In the genomic region with DNA sequence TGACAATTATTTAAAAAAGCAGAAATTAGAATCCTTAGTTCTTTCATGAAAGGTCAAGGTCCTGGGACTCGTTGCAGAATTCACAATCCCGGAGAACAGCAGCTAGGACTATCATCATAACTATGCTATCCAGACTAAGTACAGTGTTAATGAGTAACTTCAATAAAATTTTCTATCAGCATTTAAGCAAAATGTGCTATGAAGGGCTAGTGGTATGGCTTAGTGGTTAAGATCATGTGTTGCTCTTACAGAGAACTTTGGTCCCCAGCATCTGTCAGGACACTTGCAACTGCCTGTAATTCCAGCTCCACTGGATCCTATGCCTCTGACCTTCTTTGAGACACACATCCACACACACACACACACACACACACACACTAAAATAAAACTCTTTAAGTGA, we compare ENCODE assay signal across 18 mouse cellular contexts. TPM values are rescaled to one million over a fixed set of nuclear protein-coding genes. Genes with fewer than 3 reads are reported as not detected.
"Had no signal": no experiment of that assay in that cellular context is flagged by ENCODE, and none has a peak within 500 bp of the region (broad histone marks: within the 10 kb centered on the region; RNA-seq: fewer than 3 reads in every experiment).

No protein-coding gene starts in this region.

- H3K4me2 ChIP-seq: limb, embryonic 12.5 days; limb, embryonic 15.5 days; liver, embryonic 12.5 days; liver, embryonic 15.5 days; midbrain, embryonic 11.5 days had no signal

- H3K27ac ChIP-seq: limb, embryonic 12.5 days; limb, embryonic 15.5 days; liver, embryonic 12.5 days; liver, embryonic 15.5 days had no signal

- DNase-seq: kidney, adult 2 months; left cerebral cortex, postnatal 4 days; lung, adult 2 months; lung, postnatal 14 days; lung, postnatal 4 days; midbrain, embryonic 14.5 days; thymus, adult 2 months; thymus, postnatal 14 days; thymus, postnatal 4 days had no signal

- H3K36me3 ChIP-seq: limb, embryonic 12.5 days; limb, embryonic 15.5 days; liver, embryonic 12.5 days; liver, embryonic 15.5 days had no signal

- H3K4me1 ChIP-seq: limb, embryonic 12.5 days; limb, embryonic 15.5 days had no signal

- H3K9ac ChIP-seq: limb, embryonic 12.5 days; limb, embryonic 15.5 days; liver, embryonic 12.5 days; liver, embryonic 15.5 days had no signal

- H3K4me3 ChIP-seq: limb, embryonic 12.5 days; limb, embryonic 15.5 days; liver, embryonic 12.5 days; liver, embryonic 15.5 days had no signal

- H3K9me3 ChIP-seq: limb, embryonic 12.5 days; limb, embryonic 15.5 days; liver, embryonic 12.5 days; liver, embryonic 15.5 days had no signal

- H3K27me3 ChIP-seq: limb, embryonic 12.5 days; limb, embryonic 15.5 days; liver, embryonic 12.5 days; liver, embryonic 15.5 days had no signal

- ATAC-seq: liver, embryonic 12.5 days had no signal

RNA-seq across cellular contexts. Expression of gene Sucnr1, which starts 15.8 kb away (rescaled TPM):
- polyA plus RNA-seq: limb, embryonic 12.5 days; liver, embryonic 12.5 days; lung, embryonic 16.5 days; midbrain, embryonic 14.5 days; midbrain, postnatal 0 days; neural tube, embryonic 11.5 days; neural tube, embryonic 14.5 days had no signal
